Mouse (Mus musculus): ENCODE data around the gene Slc25a48.

Gene Slc25a48

GRCm38 (mm10) chr13:56449239-56450030, 11.3 kb downstream of the Slc25a48 start:
- DNase-seq (ENCODE audit: low spot score in 2 of 2): peak in 1 of 2 experiments; percentile 75

DNA sequence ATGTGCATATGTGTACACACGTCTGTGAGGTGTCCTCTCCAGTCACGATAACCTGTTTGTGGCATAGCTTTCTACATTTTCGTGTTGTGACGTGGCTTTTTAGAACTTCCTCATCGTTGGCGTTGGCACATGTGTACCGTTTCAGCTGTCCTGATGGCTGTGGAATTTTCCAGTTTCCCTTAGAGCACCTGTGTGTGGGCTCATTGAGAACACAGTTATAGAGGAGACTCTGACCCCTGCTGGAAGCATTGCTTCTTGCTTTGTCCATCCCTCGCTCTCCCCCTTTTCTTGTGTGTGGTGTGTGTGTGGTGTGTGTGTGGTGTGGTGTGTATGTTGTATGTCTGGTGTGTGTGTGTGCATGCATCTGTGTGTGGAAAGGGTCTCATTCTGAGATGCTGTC, 11.9 kb downstream of the Slc25a48 start:
- DNase-seq (ENCODE audit: low spot score in 2 of 2): no peak

DNA sequence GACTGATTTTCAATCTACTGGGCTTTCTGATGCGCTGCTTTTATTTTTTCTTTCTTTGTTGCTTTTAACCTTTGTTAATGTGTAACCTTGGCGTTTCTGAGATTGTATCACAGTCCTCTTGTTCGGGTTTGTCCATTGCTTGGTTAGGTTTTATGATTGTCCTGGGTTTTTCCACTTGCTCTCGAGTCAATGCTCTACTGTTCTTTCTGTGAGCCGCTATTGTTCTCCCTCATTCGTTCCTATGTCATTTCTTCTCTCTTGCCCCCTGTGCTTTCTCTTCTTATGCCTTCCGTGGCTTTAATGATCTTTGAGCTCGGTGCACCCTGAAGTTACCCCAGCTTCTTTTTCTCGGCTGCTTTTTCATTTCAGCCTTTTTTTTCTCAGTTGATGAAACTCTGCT, 19.8 kb downstream of the Slc25a48 start:
- DNase-seq (ENCODE audit: low spot score in 2 of 2): no peak

- DNase-seq (ENCODE audit: low spot score in 2 of 2): no peak
Observed at GRCm38 (mm10) chr13:56461460-56461859, 23.3 kb downstream of the Slc25a48 start.

DNA sequence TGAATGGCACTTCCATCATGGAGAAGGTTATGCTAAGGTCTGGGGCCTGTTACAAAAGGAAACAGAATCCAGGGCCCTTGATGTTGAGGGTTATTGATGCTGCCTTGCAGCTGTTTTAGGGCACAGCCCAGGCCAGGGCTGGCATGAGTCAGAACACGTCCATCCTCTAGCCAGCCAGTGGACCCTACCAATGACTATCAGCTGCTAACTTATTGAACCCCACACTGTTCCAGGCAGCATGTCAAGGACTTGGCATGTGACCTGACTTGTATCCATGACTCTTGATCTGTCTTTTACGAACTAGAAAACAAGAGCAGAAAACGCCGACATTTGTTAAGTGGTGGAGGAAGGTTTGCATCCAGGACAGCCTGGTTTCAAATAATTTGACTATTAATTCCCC, 24.6 kb downstream of the Slc25a48 start:
- DNase-seq (ENCODE audit: low spot score in 2 of 2): no peak

GRCm38 (mm10) chr13:56463261-56463660, 25.1 kb downstream of the Slc25a48 start:
- DNase-seq (ENCODE audit: low spot score in 2 of 2): peak in 1 of 2 experiments; percentile 26

GRCm38 (mm10) chr13:56463750-56464149, 25.6 kb downstream of the Slc25a48 start:
- DNase-seq (ENCODE audit: low spot score in 2 of 2): no peak

- peak in 1 of 2 experiments; percentile 1 for DNase-seq (ENCODE audit: low spot score in 2 of 2)
Observed at GRCm38 (mm10) chr13:56467786-56468185, 29.6 kb downstream of the Slc25a48 start.

DNA sequence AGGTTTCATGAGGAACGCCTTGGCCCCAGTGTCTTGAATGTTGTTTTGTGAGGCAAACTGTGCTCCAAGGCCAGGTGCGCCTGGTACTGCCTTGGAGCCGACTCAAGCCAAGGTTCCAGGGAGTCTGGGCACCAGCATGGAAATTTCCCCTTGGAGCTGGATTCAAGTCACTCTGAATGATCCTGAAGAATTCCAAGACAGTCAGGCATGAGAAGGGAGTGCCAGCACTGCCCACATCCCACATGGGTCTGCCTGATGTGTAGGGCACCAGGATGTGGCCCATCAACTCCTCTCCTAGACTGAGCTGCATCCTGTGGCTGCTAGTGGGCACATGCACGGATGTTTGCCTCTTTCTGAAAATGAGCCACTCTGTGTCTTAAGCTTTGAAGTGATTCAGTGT, 30.4 kb downstream of the Slc25a48 start:
- DNase-seq (ENCODE audit: low spot score in 2 of 2): no peak

DNA sequence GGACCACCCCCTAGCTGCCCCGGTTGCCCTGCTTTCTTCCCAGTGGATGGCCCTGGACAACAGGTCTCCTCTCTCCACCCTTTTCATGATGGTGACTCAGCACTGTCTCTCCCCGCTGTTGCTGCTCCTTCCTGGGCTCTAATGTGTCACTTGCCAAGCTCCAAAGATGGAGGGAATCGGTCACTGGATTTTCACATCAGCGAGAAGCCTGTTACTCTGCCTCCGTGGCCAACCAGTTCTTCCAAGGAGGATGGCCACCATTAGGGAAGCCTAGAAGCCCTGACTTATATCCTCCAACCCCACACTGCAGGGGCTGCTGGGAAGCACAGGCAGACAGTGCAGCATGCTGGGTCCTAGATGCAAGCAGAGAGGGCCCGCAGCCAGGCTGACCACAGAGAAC, 33.1 kb downstream of the Slc25a48 start:
- DNase-seq (ENCODE audit: low spot score in 2 of 2): no peak

DNA sequence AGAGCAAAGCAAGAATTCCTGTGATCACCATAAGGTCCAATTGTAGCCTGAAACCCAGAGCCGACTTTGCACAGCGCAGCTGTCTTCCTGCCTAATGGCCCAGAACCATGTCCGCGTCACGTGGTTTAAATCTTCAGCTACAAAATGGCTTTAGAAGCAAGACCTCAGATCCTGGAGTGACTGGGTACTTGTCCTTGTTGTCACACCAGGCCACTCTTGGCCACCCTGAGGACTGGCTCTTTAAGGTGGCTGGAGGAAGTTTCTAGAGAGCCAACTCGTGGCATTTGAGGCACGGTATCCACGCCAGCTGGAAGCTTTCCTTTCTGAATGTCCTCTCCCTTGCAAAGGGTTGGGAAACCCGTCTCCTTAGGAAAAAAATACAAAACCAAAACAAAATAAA, 33.8 kb downstream of the Slc25a48 start:
- DNase-seq (ENCODE audit: low spot score in 2 of 2): no peak

DNA sequence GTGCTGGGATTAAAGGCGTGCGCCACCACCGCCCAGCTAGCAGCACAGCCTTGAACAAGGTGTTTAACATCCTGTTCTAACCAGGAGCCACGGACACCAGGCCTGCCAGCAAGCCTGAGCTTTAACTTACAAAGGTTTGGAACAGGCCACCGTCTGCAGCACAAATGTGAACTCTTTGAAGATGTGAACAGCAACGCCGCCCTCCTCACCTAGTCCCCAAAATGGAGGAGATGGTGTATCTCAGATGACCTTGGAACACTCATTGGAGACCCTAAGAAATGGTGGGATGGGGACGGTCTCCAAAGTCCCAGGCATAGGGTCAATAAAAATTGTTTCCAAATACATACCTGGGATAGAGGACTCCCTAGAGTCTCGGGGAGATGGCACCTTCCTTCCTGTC, 34.5 kb downstream of the Slc25a48 start:
- DNase-seq (ENCODE audit: low spot score in 2 of 2): no peak

GRCm38 (mm10) chr13:56475363-56475762, 37.2 kb downstream of the Slc25a48 start:
- DNase-seq (ENCODE audit: low spot score in 2 of 2): peak in 1 of 2 experiments; percentile 42

DNA sequence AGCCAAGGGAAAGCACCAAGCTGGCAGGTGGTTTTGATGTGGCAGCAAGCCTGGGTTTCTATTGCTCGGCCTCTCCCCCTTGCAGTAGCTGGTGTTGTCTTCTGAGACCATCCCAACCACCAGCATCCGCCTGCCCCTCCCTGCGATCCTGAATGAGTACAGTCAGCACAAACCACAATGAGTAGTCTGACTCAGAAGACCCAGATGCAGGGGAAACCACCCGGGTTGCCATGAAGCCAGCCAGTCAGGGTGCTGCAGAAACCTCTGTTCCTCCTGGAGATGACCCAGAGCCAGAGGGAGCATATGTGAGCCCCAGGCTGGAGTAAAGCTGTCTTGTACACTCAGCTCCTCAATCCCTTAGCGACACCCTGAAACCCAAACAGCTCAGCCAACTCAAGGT, 38.6 kb downstream of the Slc25a48 start:
- DNase-seq (ENCODE audit: low spot score in 2 of 2): no peak

- peak in 1 of 2 experiments; percentile 18 for DNase-seq (ENCODE audit: low spot score in 2 of 2)
Observed at GRCm38 (mm10) chr13:56477271-56477670, 39.1 kb downstream of the Slc25a48 start.

GRCm38 (mm10) chr13:56478027-56478426, 39.9 kb downstream of the Slc25a48 start:
- no peak for DNase-seq (ENCODE audit: low spot score in 2 of 2)

- DNase-seq (ENCODE audit: low spot score in 2 of 2): no peak
Observed at GRCm38 (mm10) chr13:56482146-56482545, 44.0 kb downstream of the Slc25a48 start, which contains the start of gene Il9. TSS of gene Il9 (minus strand) at chr13:56482246.

- DNase-seq (ENCODE audit: low spot score in 2 of 2): no peak
Observed at GRCm38 (mm10) chr13:56488012-56488411, 49.9 kb downstream of the Slc25a48 start.

DNA sequence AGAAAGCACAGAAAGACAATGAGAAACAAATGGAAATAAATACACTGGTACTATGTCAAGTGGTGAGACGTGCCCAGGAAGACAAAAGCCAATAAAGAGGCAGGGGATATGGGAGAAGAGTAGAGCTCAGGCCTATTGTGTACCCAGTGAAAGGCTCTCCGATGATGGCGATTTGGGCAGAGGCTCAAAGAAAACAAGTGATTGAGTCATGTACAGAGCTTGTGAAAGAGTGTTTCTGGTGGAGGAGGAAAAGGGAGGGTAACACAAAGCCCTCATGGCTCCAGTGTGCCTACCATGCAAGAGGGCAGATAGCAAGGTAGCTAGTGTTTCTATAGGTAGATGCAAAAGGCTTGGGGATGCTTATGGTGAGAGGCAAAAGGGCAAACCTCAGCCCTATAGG, 56.3 kb downstream of the Slc25a48 start:
- DNase-seq (ENCODE audit: low spot score in 2 of 2): no peak

DNA sequence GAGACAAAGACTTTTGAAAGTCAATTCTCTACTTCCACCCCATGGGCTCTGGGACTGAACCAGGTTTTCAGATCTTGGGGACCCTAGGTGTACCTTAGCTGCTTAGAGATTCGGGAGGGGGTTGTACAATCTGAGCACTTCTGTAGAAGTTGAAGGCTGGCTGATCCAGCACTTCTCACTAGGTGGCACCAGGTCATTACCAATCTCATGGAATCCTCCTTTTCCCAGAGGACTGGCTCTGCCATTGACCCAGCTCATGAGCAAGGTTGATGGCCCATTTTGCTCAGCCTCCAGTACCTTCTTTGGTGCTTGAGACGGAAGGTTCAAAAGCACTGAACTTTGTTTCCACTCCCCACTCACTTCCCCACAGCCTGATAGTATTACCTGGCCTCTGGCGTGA, 62.0 kb downstream of the Slc25a48 start:
- no peak for DNase-seq (ENCODE audit: low spot score in 2 of 2)

DNA sequence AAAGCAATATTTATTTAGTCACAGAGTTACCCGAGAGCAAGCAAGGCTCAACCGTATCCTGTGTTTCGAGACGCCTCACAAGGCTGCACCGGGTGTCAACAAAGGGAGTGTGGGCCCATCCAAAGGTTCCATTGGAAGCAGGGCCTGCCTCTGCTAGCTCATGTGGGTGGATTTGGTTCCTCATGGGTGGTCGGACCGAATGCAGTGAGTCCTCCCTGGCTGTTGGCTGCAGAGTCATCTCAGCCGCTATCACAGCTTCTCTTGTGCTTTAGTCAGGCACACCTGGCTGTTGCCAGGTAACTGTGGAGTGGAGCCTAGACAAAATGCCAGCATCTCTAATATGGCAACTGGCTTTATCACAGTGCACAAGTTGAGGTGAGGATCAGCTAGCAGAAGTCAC, 62.5 kb downstream of the Slc25a48 start:
- DNase-seq (ENCODE audit: low spot score in 2 of 2): no peak

DNA sequence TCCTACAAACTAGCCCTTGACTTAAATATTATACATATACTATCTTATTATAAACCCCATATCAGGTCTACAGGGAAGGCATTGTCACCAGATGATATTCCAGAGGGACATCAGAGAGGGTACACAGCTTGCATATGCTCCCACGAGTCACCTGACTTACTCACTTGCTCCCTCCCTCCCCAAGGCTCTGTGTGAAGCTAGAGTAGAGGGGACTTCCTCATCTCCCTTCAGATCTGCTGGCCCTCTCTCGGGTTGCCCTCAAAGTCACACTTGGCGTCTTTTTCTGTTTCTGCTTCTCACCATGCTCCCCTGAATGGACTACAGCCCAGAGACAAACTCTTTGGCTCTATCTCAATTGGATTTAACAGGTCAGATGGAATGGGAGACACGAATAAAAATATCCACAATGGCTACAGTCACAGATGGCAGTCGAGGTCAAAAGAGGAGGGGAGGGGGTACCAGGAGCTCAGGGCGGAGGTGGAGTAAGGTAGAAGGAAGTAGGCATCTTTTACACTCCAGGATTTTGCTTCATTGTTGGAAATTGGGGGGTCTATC, 63.8 kb downstream of the Slc25a48 start:
- no peak for DNase-seq (ENCODE audit: low spot score in 2 of 2)

DNA sequence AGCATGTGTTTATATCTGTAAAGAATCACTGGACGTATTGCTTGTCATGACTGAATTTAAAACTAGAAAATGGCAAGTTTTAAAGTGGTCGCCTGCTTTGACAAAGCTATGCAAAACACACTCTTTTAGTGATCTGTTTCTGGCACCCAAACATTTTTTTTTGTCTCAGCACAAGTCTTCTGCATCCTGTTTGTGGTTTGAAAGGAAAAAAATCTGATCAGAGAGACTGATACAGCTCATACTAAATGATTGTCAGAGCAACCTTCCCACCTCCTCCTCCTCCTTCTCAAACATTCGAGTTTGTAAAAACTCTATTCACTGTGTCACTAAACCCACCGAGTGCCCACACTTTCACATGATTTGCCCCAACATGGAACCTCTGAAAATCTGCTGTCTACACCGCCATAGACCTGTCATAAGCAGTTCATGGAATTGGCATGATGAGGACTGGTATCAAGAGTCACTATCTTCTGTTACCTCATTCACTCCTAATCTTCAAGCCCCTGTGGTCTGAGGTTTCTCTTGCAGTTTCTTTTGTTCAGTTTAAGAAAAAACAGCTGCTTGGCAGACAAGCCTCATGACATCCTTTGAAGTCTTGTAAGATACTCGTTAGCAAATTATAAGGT, 68.8 kb downstream of the Slc25a48 start:
- DNase-seq (ENCODE audit: low spot score in 2 of 2): no peak
